Mouse (Mus musculus): ENCODE results near the gene Ppm1n.

GRCm38 (mm10) chr7:19265147-19265546 is 14.7 kb downstream of the Ppm1n start:
- no peak for TF ChIP-seq CTCF (IDR thresholded peaks at IDR 0.05; ENCODE audit: control insufficient read depth, insufficient read depth, insufficient replicate concordance, low read depth, low read length)
- TF ChIP-seq POLR2A (IDR thresholded peaks at IDR 0.05; ENCODE audit: control insufficient read depth, low read depth, low read length), result no peak
